Mouse (Mus musculus) lung, postnatal 0 days (tissue): Measurements from ENCODE around the gene Mycl.

ENCODE experiments used
- CTCF ChIP-seq: IDR thresholded peaks from 2 replicates; pipeline ENCODE4 v1.5.1; 2016; ENCODE audit warnings: antibody characterized with exemption, mild to moderate bottlenecking
- EP300 ChIP-seq: IDR thresholded peaks from 2 replicates; pipeline ENCODE4 v1.6.1; 2016; ENCODE audit warnings: antibody characterized with exemption, mild to moderate bottlenecking, control low read depth

DNA sequence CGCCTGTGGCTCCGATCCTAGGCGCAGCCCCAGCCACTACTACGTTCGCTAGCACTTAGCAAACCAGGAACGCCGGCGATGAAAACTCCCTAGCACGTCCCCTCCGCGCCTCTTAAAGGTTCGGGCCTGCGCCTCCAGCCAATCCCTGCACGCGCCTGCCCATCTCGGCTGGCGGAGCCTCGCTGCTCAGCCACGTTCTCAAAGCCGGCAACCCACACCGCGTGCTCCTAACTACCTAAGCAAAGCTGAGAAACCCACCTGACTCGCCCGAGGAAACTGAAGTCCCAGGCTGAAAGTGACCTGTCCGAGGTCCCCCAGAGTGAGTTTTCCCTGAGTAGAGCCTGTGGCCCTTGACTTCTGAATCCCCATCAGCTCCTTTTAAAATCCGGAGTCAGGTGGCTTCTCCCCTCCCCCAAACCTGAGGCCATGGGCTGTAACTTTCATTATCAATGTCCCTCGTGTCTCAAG is 34.3 kb upstream of the Mycl start, which contains the start of gene Mfsd2a:
- no peak for TF ChIP-seq EP300
- no peak for TF ChIP-seq CTCF
